Mouse (Mus musculus) forebrain, embryonic 13.5 days (tissue): ENCODE measurements around the gene D630045J12Rik. TPM values are rescaled to one million over a fixed set of nuclear protein-coding genes. Genes with fewer than 3 reads are reported as not detected.

ENCODE experiments used
- ATAC-seq: fragments of 200-750 bp; cut with Nextera tagmentation; 2 replicates; pipeline ENCODE4 v1.8.0; 2017
- H3K27ac ChIP-seq: fragments of 300-500 bp; sonication (generic); 2 replicates; pipeline ENCODE4 v1.5.1; 2015; ENCODE audit warnings: inconsistent platforms, mild to moderate bottlenecking, moderate library complexity
- H3K27me3 ChIP-seq: fragments of 300-500 bp; sonication (generic); 2 replicates; pipeline ENCODE4 v1.6.1; 2015; ENCODE audit warnings: mild to moderate bottlenecking, inconsistent platforms
- H3K36me3 ChIP-seq: fragments of 300-500 bp; sonication (generic); 2 replicates; pipeline ENCODE4 v1.6.1; 2015; ENCODE audit warnings: mild to moderate bottlenecking, inconsistent platforms; ENCODE audit not compliant: poor library complexity, severe bottlenecking
- H3K4me1 ChIP-seq: fragments of 300-500 bp; sonication (generic); 2 replicates; pipeline ENCODE4 v1.6.1; 2015; ENCODE audit warnings: inconsistent platforms
- H3K4me2 ChIP-seq: fragments of 300-500 bp; sonication (generic); 2 replicates; pipeline ENCODE4 v1.6.1; 2015; ENCODE audit warnings: inconsistent platforms, mild to moderate bottlenecking, moderate library complexity
- H3K4me3 ChIP-seq: fragments of 300-500 bp; sonication (generic); 2 replicates; pipeline ENCODE4 v1.5.1; 2015; ENCODE audit warnings: mild to moderate bottlenecking, inconsistent platforms
- H3K9ac ChIP-seq: fragments of 300-500 bp; sonication (generic); 2 replicates; pipeline ENCODE4 v1.6.1; 2015; ENCODE audit warnings: mild to moderate bottlenecking, inconsistent platforms
- H3K9me3 ChIP-seq: fragments of 300-500 bp; sonication (generic); replicated peaks from 2 replicates; pipeline ENCODE4 v1.6.1; 2016; ENCODE audit warnings: inconsistent platforms
- WGBS: fragments of 180-500 bp; shearing (Covaris S2); methylation state at CpG from one replicate; pipeline ENCODE4 v1.1.7; 2015; 5-methylcytosine and 5-hydroxymethylcytosine counted together
- polyA plus RNA-seq: library from polyadenylated mRNA; unstranded; fragments of >200 nt; fragmentation: Nextera tagmentation; extraction: Ambion mirVana; gene quantifications from 2 replicates; pipeline ENCODE4 v1.2.1, GENCODE M21; 2015

The D630045J12Rik gene
- polyA plus RNA-seq, 1 experiment from 2014 or later = 10.9 TPM

DNA sequence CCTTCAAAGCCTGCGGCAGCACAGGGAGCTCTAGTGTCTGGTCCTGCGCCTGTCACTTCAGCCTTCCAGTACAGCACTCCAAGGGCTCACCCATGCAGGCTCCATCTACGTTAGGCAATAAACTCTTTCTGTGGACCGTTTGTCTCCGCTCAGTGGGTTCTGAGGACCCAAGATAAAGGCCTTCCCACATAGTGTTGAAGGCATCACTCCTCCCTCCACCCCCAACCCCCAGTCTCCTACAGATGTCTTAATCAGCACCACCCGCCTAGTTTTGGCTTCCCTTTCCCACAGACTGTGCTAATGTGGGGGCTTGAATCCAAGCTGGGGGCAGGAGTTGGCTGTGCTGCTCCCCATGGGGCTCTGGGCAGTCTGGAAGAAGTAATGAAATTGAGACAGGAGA is 150.0 kb downstream of the D630045J12Rik start:
- H3K4me1 ChIP-seq = no peaks in the 10 kb centered on the region
- H3K4me2 ChIP-seq = no peak overlapping the region
- no peaks in the 10 kb centered on the region for H3K27me3 ChIP-seq
- no peak overlapping the region for H3K4me3 ChIP-seq
- H3K9me3 ChIP-seq = no peaks in the 10 kb centered on the region; the same call in 1 of the 2 replicates
- no peaks in the 10 kb centered on the region for H3K36me3 ChIP-seq
- no peak for ATAC-seq
- WGBS = 62% methylated on average over 6 of the region's 6 CpGs
- no peak overlapping the region for H3K27ac ChIP-seq
- no peak overlapping the region for H3K9ac ChIP-seq

DNA sequence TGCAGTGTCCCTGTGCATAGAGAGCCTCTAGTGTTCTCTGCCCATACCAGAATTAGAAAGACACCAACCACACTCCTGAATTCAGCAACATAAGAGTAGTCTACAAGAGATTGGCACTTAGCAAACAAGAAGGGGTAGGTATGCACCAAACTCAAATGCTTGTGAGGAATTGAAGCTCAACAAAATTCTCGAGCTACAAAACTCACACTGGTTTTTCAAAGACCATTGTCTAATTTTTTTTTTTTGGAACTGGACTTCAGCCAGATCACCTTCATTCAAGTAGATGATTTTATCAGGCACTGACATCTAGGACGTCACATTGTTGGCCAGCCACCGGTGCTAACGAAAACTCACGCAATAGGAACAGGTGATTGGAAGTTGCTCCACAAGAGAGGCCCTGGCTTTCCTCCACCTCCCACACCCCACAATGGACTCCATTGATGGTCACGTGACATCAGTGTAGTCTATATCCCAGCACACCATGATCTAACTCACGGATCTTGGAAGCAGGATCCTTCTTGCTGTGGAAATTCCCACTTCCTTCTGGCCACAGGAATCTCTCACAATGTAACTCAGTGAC is 151.5 kb downstream of the D630045J12Rik start:
- Histone ChIP-seq H3K9me3 (peaks cover 4% of the 10 kb centered on the region; the same call in 1 of the 2 replicates), H3K4me3 (no peak overlapping the region), H3K27ac (no peak overlapping the region), H3K36me3 (no peaks in the 10 kb centered on the region), H3K4me2 (no peak overlapping the region), H3K4me1 (no peaks in the 10 kb centered on the region), H3K9ac (no peak overlapping the region), H3K27me3 (no peaks in the 10 kb centered on the region)
- WGBS = 87% methylated on average over 7 of the region's 7 CpGs
- no peak for ATAC-seq

DNA sequence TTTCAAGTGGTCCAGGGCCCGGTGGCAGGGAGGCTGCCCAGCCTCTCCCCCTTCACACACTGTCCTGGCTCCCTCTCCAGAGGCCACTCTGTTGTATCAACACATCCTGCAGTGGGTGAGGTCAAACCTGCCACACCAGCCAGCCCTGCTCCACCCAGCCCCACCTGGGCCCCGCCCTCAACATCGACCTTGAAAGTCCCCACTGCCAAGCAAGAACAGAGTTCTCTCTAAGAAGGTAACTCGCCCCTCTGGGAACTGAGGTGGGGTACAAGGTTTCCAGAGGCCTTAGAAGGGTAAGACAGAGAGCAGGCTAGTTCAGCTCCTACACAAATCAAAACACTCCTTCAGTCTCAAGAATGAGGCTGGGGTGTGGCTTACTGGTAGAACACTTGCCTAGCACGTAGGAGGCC is 156.8 kb downstream of the D630045J12Rik start:
- H3K4me2 ChIP-seq = no peak overlapping the region
- H3K27me3 ChIP-seq = no peaks in the 10 kb centered on the region
- H3K27ac ChIP-seq = no peak overlapping the region
- no peaks in the 10 kb centered on the region for H3K4me1 ChIP-seq
- H3K4me3 ChIP-seq = no peak overlapping the region
- ATAC-seq = no peak
- 72% methylated on average over 5 of the region's 5 CpGs for WGBS
- no peaks in the 10 kb centered on the region for H3K36me3 ChIP-seq
- H3K9ac ChIP-seq = no peak overlapping the region
- H3K9me3 ChIP-seq = peaks cover 4% of the 10 kb centered on the region; the same call in 1 of the 2 replicates

DNA sequence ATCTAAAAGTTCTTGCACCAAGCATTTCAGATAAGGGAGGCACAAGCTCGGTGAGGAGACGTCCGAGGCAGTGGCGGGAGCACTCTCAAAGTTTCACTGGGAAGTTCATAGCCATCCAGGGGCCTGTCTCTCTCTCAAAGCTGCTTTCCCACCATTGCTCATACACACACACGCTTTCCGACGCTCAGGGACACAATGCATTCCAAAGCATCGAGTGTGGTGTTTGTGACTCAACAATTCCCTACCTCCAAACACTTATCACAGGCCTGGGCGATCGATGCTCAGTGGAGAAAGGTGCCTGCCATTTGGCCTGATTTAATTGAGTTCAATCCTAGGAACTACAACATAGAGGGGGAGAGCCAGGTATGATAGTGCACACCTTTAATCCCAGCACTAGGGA is 159.1 kb downstream of the D630045J12Rik start:
- WGBS = 90% methylated on average over 10 of the region's 10 CpGs
- H3K4me3 ChIP-seq = no peak overlapping the region
- H3K9me3 ChIP-seq = peaks cover 4% of the 10 kb centered on the region; the same call in 1 of the 2 replicates
- H3K27ac ChIP-seq = no peak overlapping the region
- ATAC-seq = no peak
- no peaks in the 10 kb centered on the region for H3K27me3 ChIP-seq
- H3K4me2 ChIP-seq = no peak overlapping the region
- H3K4me1 ChIP-seq = no peaks in the 10 kb centered on the region
- H3K36me3 ChIP-seq = no peaks in the 10 kb centered on the region
- no peak overlapping the region for H3K9ac ChIP-seq

DNA sequence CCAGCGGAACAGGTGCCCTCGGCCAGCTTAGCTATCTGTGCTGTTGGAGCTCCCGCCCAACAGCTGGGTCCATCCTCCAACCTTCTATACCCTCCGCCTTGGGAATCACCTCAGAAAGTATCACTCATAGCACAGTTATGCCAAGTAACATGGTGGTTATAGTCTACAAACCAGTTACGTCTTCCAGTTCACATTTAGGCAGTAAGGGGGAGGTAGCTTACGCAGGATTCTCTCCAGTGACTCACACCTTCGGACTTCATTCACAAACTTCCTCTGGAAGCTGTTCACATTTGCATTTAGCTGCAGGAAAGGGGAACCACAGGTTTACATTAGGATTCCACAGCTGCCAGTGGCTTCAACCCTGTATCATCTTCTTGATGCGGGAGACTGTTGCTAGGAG is 161.3 kb downstream of the D630045J12Rik start:
- Histone ChIP-seq H3K27me3 (no peaks in the 10 kb centered on the region), H3K9ac (no peak overlapping the region), H3K4me1 (no peaks in the 10 kb centered on the region), H3K4me2 (no peak overlapping the region), H3K9me3 (no peaks in the 10 kb centered on the region), H3K27ac (no peak overlapping the region), H3K36me3 (no peaks in the 10 kb centered on the region), H3K4me3 (no peak overlapping the region)
- no peak for ATAC-seq
- WGBS = 96% methylated on average over 8 of the region's 8 CpGs

DNA sequence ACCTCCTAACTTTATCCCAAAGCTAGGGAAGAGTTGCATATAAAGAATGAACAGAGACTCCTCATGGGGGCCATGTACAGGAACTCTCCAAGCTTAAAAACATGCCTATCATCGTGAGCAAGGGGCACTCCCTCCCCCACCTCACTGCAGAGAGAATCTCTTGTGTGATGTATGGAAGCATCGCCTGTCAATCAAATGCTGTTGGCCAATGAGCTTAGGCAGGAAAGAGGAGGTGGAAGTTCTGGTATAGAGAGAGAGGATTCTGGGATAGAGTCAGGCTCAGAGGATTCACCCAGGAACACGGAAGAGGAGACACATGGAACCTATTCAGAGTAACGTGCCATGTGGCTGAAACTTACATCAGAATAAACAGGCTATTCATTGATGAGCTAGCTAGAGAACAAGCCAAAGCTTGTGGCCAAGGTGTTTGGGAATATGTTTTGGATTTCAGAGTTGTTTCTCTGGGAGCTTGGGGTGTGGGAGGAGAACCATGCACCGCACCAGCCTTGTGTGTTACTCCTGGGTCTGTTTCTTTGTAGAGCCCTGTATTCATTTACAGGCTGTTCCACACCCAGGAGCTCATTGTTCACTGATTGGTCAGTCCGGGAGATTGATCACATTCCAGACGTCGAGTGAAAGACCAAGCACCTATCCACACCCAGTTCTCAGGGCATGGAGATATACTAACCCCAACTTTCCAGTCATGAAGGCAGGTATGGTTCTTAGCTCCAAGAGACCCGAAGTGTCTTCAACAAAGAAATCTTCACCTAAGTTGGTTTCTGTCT is 166.4 kb downstream of the D630045J12Rik start:
- Histone ChIP-seq H3K9me3 (no peaks in the 10 kb centered on the region), H3K4me2 (no peak overlapping the region), H3K36me3 (no peaks in the 10 kb centered on the region), H3K27me3 (no peaks in the 10 kb centered on the region), H3K27ac (no peak overlapping the region), H3K4me3 (no peak overlapping the region), H3K4me1 (no peaks in the 10 kb centered on the region), H3K9ac (no peak overlapping the region)
- 84% methylated on average over 9 of the region's 9 CpGs for WGBS
- no peak for ATAC-seq

DNA sequence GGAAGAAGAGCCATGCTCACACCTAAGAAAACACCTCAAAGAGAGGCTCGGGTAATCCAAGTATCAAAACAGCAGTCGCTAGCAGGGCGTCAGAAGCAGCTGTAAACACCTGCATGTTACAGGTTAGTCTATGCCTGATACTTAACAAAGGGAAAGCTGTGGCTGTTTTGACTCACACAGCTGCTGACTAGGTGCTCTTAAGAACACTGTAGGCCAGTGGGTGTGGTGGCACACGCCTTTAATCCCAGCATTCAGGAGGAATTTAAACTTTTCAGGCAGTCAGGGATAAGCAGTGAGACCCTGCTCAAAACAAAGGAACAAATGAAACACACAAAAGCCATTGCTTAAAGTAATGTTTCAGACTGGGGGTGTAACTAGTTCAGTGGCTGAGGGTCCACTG is 170.6 kb downstream of the D630045J12Rik start:
- H3K27me3 ChIP-seq = no peaks in the 10 kb centered on the region
- H3K4me3 ChIP-seq = no peak overlapping the region
- H3K9me3 ChIP-seq = no peaks in the 10 kb centered on the region
- no peaks in the 10 kb centered on the region for H3K36me3 ChIP-seq
- WGBS = 31% methylated on average over 4 of the region's 4 CpGs
- H3K4me2 ChIP-seq = no peak overlapping the region
- no peak for ATAC-seq
- H3K27ac ChIP-seq = no peak overlapping the region
- H3K4me1 ChIP-seq = no peaks in the 10 kb centered on the region
- H3K9ac ChIP-seq = no peak overlapping the region

DNA sequence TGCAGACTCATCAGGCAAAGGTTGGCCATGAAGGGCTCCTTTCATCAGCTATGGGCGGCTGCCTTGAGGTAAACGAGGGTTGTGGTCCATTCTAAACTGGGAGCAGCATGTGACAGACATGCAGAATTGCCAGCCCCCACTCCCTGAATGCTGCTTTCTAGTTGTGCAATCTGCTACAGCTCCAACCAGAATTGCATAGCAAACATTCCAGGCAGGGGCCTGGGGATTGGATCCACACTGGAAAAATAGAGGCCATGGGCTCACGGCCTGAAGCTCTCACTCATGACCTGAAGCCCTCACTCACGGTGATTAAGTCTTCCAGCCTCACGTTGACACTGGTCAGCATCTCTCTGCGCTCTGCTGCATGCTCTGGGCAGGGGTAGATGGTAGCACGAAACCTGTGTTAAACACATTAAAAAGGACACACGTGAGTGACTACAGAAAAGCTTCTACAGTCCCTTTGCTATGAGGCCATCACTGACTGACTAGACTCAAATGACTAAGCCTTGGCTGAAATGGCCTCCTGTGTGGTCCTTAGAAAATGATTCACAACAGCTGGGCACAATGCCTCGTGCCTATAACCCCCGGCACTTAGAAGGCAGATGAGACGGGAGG is 172.0 kb downstream of the D630045J12Rik start:
- Histone ChIP-seq H3K9me3 (no peaks in the 10 kb centered on the region), H3K9ac (no peak overlapping the region), H3K27ac (no peak overlapping the region), H3K36me3 (no peaks in the 10 kb centered on the region), H3K4me3 (no peak overlapping the region), H3K4me1 (no peaks in the 10 kb centered on the region), H3K27me3 (no peaks in the 10 kb centered on the region), H3K4me2 (no peak overlapping the region)
- 59% methylated on average over 11 of the region's 11 CpGs for WGBS
- ATAC-seq = no peak

DNA sequence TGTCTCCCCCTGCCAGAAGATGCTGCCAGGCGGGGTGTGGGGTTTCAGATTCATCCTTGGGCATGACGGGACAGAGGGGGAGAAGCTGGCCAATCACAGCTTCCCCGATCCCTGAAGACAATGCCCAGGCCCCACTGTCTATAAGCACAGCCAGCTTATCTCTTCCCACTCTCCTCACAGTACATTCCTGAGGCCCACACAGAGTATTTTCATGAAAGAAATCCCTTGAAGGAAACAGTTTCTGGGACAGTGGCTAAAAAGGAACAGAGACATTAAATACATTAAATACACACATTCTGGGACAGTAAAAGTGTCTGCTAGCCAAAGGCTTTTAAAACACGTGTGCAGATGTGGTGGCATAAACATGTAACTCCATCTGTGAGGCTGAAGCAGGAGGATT is 173.4 kb downstream of the D630045J12Rik start:
- Histone ChIP-seq H3K27me3 (no peaks in the 10 kb centered on the region), H3K4me2 (no peak overlapping the region), H3K27ac (no peak overlapping the region), H3K9ac (no peak overlapping the region), H3K4me1 (no peaks in the 10 kb centered on the region), H3K4me3 (no peak overlapping the region), H3K9me3 (no peaks in the 10 kb centered on the region), H3K36me3 (no peaks in the 10 kb centered on the region)
- 68% methylated on average over 4 of the region's 4 CpGs for WGBS
- ATAC-seq = no peak

DNA sequence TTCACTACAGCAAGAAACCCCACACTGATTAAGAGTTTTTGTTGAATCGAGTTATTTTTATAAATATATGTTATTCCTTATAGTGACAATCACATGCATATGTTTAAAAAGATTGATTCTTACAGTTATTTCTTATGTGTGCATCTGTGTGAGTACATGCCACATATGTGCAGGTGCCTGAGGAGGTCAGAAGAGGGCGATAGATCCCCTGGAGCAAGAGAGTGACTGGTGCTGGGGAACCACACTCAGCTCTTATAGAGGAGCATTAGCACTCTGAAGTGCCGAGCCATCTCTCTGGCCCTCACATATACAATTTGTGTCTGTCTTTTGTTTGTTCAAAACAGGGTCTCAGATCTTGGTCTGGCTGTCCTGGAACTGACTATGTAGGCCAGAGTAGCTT is 180.2 kb downstream of the D630045J12Rik start:
- no peak for ATAC-seq
- H3K4me1 ChIP-seq = no peaks in the 10 kb centered on the region
- WGBS = 91% methylated on average over 3 of the region's 3 CpGs
- no peak overlapping the region for H3K4me2 ChIP-seq
- H3K27ac ChIP-seq = no peak overlapping the region
- no peak overlapping the region for H3K9ac ChIP-seq
- H3K27me3 ChIP-seq = no peaks in the 10 kb centered on the region
- H3K9me3 ChIP-seq = no peaks in the 10 kb centered on the region
- H3K4me3 ChIP-seq = no peak overlapping the region
- H3K36me3 ChIP-seq = no peaks in the 10 kb centered on the region
